Mouse (Mus musculus): ENCODE data around the gene Vmn2r109.
"Not testable (repeated sequence)": the region's sequence is repeated elsewhere in the genome, so short reads cannot be mapped to it uniquely, and the experiment has no call there.

Gene Vmn2r109

DNA sequence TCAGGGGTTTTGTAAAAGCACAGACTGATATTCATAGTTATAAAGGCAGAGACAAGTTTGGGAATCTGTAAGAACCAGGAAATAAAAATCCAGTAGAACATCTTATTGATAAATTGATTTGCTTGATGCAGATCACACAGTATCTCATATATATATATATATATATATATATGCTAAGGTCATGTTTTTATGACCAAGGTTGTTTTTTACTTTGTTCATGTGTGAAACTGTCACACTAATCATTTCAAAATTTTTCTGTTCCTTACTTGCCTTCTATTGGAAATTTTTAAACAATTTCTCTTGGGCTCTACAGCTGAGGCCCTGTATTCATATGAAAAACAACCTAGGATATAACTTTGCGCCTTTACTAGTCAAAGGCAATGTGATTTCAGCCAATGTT, at the start of gene Vmn2r109:
Vmn2r109 (minus strand) TSS at position 101 of the 400 bp plus-strand sequence.
- DNase-seq (ENCODE audit: low read depth), result no peak

DNA sequence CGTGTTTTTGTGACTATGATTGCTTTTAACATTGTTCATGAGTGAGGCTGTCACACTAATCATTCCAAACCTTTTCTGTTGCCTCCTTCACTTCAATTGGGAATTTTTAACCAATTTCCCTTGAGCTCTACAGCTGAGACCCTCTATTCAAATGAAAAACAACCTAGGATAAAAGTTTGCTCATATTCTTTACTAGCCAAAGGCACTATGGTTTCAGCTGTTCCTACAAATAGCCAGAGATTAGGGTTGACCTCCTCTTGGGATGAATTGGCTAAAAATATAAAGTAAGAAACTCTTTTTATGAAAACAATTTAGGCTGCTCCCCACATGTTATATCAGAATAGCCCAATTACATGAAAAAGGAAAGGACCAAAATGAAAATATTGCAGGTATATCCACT, 31.8 kb upstream of the Vmn2r109 start, which contains the start of gene Vmn2r110:
Vmn2r110 (minus strand) TSS at position 101 of the 400 bp plus-strand sequence.
- DNase-seq (ENCODE audit: low read depth), result no peak

DNA sequence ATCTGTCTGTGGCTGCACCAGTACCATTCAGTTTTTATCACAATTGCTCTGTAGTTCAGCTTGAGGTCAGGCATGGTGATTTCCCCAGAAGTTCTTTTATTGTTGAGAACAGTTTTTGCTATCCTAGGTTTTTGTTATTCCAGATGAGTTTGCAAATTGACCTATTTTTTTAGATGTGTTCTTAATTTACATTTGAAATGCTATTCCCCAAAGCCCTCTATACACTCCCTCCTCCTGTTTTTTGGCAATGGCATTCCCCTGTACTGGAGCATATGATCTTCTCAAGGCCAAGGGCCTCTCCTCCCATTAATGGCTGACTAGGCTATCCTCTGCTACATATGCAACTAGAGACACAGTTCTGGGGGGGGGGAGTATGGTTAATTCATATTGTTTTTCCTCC, 56.3 kb downstream of the Vmn2r109 start:
- DNase-seq (ENCODE audit: low read depth), result not testable (repeated sequence)

DNA sequence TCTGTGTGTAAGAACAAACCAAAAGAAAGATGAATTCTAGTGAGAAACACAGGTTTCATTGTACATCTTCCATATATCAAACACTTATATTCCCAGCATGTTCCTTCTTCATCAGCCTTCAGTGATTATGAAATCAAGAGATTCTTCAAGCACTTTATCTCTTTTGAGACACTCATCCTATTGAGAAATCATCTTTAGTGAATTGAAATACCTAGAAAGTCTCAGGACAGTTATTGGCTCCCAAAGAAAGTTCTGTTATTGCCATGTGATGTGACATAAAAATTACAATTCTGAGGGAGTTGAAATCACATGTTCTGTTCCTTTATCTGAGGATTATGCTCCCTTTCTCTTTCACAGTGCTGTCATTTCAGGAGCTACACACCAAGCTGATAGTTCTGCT, 66.7 kb downstream of the Vmn2r109 start, which contains the start of gene Vmn1r225:
Vmn1r225 (plus strand) TSS at position 301 of the 400 bp plus-strand sequence.
- DNase-seq (ENCODE audit: low read depth), result no peak
